Mouse (Mus musculus) thymus, adult 18-20 months (tissue): Measurements from ENCODE around the gene Axdnd1.

Experiments used
- DNase-seq, 2 experiments: peaks; one replicate each; pipeline ENCODE4 v3.0.0; 2022; ENCODE audit warnings: mixed read lengths in 2 of 2

The Axdnd1 gene

GRCm38 (mm10) chr1:156420671-156421297 lies at the start of gene Axdnd1:
Axdnd1 (minus strand) TSS chr1:156421159.
- peak; percentile 88 to 91 for DNase-seq

GRCm38 (mm10) chr1:156470557-156470956 lies 49.6 kb upstream of the Axdnd1 start:
- DNase-seq, result no peak

- no peak for DNase-seq
These were observed 47.6 kb upstream of the Axdnd1 start for GRCm38 (mm10) chr1:156468576-156468975.

GRCm38 (mm10) chr1:156467655-156468255 lies 46.8 kb upstream of the Axdnd1 start:
- DNase-seq, result no peak

GRCm38 (mm10) chr1:156464963-156465362 lies 44.0 kb upstream of the Axdnd1 start:
- no peak for DNase-seq

- no peak for DNase-seq
These were observed 43.3 kb upstream of the Axdnd1 start for GRCm38 (mm10) chr1:156463981-156464853.

- no peak for DNase-seq
These were observed 41.5 kb upstream of the Axdnd1 start for GRCm38 (mm10) chr1:156462273-156462991.

- DNase-seq, result no peak
These were observed 40.1 kb upstream of the Axdnd1 start for GRCm38 (mm10) chr1:156461036-156461435.

GRCm38 (mm10) chr1:156460216-156460615 lies 39.3 kb upstream of the Axdnd1 start:
- DNase-seq, result no peak

- DNase-seq, result peak in 1 of 2 experiments; percentile 36
These were observed 38.7 kb upstream of the Axdnd1 start for GRCm38 (mm10) chr1:156459690-156460089.

- DNase-seq, result no peak
These were observed 37.6 kb upstream of the Axdnd1 start for GRCm38 (mm10) chr1:156458391-156459060.

- DNase-seq, result no peak
These were observed 34.2 kb upstream of the Axdnd1 start for GRCm38 (mm10) chr1:156455005-156455758.

- DNase-seq, result no peak
These were observed 33.4 kb upstream of the Axdnd1 start for GRCm38 (mm10) chr1:156454384-156454783.

- DNase-seq, result no peak
These were observed 32.9 kb upstream of the Axdnd1 start for GRCm38 (mm10) chr1:156453876-156454275.

- no peak for DNase-seq
These were observed 29.5 kb upstream of the Axdnd1 start for GRCm38 (mm10) chr1:156450478-156450877.

- DNase-seq, result no peak
These were observed 28.7 kb upstream of the Axdnd1 start for GRCm38 (mm10) chr1:156449691-156450090.

- DNase-seq, result no peak
These were observed 28.1 kb upstream of the Axdnd1 start for GRCm38 (mm10) chr1:156449089-156449488.

GRCm38 (mm10) chr1:156445049-156445448 lies 24.1 kb upstream of the Axdnd1 start:
- no peak for DNase-seq

GRCm38 (mm10) chr1:156442776-156443175 lies 21.8 kb upstream of the Axdnd1 start:
- no peak for DNase-seq

- no peak for DNase-seq
These were observed 21.3 kb upstream of the Axdnd1 start for GRCm38 (mm10) chr1:156442266-156442665.

GRCm38 (mm10) chr1:156437726-156438125 lies 16.8 kb upstream of the Axdnd1 start:
- no peak for DNase-seq
